Mouse (Mus musculus) kidney, postnatal 14 days (tissue): ENCODE data around the gene Adk.

Experiments
- DNase-seq: peaks from one replicate; pipeline ENCODE4 v3.0.0; 2022; ENCODE audit warnings: mixed read lengths

Gene Adk

DNA sequence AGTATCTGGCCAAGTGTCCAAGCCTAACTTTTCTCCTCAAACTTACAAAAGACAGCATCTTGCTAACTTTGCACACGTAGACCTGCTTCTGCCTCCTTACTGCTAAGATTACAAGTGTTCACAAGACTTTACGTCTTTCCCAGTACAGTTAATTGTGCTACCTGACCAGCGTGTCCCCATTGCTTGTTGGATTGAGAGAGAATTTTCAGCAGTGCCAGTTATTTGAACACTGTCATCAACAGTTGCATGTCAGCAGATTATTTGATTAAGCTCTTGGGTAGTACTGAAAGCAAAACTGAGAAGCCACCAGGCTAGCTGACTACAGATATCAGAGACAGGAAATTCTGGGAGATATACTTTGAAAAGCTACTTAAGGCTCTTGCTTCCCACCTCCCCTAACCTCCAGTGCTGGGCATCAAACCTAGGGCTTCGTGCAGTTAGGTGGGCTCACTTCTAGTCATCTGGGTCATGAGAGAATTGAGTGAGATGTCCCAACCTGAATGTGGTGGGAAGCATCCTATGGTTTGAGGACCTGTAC is 50.4 kb downstream of the Adk start:
- DNase-seq = no peak

DNA sequence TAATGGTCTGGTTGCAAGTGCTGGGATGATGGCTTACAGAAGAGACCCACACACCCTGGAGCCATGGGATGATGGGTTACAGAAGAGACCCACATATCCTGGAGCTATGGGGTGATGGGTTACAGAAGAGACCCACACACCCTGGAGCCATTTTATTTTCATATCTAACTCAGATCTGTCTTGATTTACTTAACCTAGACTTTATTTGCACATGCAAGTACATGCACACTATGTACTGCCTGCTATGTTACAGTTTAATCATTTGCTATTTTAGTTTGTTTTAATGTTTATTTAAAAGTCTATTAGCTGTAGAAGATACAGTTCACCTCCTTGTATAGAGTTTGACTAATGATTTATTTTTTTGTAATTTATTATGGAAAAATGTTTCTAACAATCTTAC is 52.7 kb downstream of the Adk start:
- DNase-seq = no peak

DNA sequence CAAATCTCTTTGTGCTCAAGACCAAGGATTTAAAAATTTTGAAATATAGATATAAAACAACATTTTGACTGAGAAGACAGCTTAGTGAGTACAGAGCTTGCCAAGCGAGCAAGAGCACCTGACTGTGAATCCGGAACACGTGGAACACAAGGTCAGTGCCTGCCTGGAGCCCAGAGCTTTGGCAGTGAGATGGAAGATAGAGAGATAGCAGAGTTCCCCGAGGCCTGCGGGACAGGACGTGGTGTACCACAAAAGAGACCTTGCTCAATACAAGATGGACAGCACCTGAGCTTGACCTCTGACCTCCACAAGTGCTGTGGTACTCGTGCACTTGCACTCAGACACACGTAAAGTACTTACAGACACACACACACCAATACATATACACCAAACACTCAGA is 54.2 kb downstream of the Adk start:
- peak; percentile 35 for DNase-seq

DNA sequence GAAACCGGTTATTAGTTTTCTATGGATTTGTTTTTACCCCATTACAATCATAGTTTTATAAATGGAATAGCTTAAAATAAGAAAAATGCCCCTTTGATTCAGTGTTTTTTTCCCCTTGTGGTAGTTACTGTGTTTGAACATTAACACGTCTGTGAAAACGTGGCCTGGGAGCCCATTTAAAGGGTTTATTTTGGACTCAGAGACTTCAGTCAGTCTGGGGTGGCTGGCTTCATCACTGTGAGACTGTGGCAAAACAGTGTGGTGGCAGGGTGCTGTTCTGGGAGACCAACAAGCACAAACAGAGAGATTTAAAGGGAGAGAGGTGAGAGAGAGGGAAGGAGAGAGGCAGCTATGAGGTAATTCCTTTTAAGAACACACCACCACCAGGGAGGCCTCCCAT is 55.2 kb downstream of the Adk start:
- DNase-seq = peak; percentile 19

DNA sequence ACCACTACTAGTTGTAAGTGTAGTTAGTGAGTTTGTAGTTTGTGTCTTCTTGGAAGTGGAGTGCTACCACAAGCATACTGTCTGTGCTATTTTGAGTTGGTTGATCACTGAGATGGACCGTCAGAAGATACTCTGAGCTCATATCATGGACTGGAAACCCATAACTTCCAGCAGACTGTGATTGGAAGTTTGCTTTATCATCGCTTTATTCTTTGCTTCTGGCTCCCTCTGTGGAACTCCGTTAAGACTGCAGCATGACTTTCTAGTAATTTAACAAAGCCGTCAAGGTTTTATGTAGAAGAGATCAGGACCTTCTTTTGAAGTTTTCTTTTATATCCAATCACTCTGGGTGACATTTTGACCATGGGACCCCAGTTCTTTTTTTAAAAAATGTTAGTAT is 58.1 kb downstream of the Adk start:
- no peak for DNase-seq

DNA sequence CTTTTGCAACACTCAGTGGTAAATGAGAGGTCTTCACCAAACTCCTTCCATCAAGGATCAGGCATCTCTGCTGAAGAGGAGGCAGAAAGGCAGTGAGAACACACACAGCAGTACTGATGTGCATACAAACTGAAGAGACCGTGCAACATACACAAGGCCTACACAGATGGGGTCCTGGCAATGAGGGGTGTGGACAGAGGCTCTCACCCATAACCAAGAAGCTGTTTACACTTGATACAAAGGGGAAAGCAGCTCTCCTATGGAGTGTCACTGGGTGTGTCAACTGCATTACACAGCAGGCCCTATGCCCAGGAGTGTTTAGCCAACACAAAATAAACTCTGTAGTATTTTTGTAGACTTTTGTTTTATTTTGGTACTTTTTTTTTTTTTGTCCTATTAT is 59.1 kb downstream of the Adk start:
- no peak for DNase-seq

DNA sequence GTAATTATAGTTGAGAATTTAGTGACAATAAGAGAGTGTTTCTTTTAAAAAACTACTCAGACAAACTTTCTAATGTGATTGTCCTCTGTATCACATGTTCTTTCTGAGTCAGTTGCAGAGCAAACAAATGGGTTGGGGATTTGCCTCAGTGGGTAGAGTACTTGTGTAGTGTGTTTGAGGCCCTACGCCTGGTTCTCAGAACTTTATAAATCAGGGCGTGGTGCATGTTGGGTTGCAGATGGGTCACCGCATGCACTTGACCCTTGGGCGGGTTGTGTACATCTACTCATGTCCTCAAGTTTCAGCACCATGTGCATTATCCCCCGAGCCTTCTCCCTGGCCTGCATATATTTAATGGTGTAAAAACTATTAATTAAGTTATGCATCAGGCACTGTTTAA is 59.8 kb downstream of the Adk start:
- DNase-seq = no peak

DNA sequence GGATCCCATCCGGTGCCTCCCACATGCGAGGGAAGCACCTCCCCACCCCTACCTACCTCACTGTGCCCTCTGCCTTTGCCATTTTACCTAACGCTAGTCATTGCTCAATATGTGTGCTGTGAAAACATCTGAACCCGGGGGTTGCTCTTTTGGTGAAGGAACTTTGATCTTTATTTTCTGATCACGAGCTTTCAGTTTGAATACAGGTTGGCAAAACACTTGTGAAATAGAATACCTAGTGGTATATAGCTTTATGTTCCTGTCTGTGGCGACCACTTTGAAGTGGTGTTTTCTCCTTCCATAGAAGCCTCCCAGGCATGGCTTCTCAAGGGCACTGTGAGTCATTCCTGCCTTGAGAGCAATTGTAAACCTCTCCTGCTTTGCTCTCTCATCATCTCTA is 60.4 kb downstream of the Adk start:
- DNase-seq = no peak

DNA sequence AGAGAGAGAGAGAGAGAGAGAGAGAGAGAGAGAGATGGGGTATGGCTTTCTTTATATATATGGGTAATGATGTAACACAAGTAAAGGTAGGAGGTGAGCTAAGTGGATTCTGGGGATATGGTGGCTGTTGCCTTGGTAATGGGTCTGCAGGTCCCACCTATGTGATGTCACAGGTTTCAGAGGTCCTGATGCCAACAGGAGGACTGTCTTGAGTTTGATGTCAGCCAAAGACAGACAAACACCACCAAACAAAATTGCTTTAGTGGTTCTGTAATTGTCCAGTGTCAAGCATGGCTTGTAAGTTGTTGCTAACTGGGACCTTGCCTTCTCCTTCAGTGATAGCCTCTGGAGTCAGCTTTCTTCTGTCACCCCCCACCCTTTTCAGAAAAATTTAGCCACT is 62.0 kb downstream of the Adk start:
- no peak for DNase-seq

DNA sequence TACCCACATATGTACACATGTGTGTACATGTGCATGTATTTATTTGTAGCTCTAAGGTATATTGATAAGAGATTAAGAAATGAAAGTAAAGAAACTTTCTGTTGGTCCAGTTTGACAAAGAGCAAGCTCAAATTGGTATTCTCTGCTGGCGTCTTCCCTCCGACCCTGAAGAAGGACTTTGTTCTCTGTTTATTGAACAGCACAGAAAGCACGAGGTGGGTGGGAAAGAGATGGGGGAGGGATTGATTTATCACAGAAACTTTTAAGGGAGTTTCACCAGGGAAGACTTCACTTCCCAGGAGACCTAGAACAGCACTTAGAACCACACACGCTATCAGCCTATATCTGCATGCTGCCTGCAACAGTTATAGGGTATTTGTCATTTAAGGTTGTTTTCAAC is 62.9 kb downstream of the Adk start:
- DNase-seq = no peak

DNA sequence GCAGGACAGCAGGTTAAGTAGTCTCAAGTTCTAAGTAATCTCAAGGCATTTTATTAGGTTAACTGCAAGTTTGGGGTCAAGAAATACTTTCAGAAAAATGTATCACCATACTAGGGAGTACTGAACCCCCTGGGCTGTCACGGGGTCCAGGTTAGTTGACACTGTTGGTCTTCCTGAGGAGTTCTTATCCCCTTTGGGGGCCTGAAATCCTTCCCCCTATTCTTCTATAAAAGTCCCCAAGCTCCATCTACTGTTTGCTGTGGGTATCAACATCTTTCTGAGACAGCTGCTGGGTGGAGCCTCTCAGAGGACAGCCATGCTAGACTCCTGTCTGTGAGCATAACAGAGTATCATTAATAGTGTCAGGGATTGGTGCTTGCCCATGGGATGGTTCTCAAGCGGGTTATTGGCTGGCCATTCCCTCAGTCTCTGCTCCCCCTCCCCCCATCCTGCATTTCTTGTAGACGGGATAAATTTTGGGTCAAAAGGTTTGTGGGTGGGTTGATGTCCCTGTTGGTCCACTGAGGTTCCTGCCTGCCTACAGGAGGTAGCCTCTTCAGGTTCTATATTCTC is 63.6 kb downstream of the Adk start:
- peak; percentile 42 for DNase-seq

DNA sequence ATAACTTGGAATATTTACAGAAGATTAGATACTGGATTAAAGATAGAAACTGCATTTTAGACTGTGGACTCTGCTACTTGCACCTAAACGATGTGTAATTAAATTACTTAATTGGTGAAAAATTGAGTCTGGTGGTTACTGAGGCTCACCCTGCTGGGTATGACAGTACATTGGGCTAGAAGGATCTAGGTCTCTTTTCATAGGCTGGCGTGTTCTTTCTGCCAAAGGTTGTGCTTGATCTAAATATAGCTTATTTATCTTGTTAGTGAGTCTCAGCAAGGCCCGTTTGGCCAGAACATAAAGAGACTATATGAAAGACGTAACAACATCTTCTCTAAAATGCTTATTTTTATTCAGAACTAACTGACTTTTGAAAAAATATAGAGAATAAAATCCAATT is 65.7 kb downstream of the Adk start:
- DNase-seq = no peak

DNA sequence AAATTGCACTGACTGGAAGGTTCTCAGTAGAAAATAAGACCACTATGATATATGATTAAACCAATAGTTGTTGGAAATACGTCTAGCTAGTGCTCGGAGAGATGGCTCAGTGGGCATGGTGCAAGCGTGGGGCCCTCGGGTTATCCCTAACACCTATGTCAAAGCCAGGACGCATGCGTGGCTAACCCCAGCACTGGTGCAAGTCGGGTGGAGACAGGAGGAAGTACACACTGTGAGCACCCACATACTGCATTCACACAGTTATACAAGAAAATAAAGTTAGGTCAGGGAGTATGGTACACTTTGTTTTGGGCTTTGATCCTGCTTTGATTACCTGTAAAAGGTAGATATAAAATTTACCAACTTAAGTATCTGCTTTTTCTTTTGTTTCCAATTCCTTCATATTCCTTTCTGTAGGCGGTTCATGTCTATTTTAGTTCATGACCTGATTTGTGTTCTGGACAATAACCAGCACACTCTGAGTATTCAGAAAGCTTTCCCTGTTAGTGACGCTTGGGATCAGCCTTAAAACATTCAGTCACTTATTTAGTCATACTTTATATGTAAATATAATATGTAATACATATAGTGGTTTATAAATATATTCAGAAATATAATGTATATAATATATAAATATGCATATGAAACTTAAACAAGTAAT is 67.4 kb downstream of the Adk start:
- DNase-seq = no peak

DNA sequence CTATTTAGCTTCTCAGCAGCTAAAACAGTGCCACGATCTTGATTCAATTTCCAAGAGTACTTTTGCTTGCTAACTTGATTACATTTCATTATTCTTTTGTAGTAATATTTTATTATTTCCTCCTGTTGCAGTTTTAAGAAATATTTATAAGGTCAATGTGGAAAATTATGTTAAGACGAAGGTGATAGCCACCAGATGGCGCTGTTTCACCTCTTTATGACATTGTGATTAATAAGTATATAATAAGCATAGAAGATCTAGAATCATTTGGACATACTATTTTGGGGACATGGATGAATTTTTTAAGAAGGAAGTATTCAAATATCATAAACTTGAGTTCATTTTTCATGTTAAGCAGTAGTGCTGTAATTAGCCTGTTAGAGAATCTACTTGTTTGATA is 68.1 kb downstream of the Adk start:
- peak; percentile 56 for DNase-seq

DNA sequence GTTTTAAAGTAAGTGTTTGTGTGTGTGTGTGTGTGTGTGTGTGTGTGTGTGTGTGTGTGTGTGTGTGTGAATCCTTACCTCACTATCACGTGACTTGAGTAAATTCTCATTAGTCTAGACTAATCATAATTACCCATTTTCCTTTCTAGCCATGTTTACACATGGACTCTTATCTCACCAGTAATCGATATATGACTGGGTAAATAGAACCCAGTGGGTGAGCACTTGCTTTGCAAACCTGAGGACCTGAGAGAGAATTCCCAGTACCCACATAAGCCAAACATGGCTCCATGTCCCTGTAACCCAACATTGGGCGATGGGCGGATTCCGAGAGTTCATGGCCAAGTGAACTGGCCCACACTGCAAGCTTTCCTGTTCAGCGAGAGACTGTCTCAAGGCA is 74.8 kb downstream of the Adk start:
- no peak for DNase-seq

DNA sequence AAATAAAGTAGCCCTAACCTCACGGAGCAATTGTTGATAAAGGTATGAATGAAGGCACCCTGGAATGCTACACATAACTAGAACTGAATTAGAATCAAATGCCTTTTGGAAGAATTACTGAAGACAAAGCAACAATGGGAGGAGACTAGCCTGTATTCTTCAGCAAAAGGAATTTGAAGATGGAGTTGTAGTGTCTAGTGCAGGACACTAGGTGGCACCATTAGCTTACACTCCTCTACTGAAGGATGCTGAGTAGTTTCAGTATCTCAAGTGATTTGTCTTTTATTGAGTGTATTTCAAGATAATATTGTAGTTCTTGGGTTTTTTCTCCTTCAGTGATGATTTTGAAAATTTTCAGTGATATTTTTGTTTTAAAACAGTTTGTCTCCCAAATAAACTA is 84.5 kb downstream of the Adk start:
- peak; percentile 77 for DNase-seq

DNA sequence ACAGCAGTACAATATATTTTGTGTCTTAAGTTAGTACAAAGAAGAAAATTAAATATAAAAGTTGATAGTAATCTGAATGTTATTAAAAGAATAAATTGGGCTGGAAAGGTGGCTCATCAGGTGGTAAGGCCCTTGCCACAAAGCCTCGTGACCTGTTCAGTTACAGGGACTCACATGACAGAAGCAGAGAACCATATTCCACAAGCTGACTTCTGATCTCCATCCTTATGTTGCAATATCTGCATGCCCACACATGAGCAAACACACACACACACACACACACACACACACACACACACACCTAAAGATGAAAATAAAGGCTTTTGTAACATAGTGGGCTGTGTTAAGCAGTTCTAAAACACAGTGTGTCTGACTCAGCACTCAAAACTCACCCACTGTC is 90.2 kb downstream of the Adk start:
- no peak for DNase-seq

DNA sequence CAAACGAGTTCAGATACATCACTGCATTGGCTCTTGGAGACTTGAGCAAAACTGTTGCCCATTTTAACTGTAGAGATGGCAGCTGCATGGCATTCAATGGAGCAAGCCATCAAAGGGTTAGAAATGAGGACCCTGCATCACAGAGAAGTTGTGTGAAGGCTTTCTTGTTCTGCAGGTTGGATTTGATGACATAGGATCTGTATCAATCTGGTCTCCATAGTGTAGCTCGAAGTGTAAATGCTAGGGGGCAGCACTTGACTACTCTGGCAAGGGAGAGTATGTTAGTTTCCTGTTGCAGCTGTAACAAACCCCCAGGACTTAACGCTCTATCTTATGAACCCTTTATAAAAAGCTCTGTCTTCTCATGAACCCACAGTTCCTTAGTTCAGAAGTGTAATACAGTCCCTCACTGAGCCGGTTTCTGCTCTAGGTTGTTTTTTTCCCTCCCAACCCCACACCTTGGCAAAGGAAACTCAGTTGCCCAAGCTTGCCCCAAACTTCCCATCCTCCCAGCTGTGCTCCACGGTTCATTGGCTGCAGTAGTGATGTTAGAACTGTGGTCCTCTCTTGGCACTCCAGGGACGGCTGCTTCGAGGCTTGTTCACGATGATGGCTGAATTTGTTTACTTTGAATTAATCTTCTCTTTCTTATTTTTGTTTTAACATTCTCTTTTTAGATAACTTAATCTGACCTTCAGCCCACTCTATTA is 91.2 kb downstream of the Adk start:
- DNase-seq = peak; percentile 43

DNA sequence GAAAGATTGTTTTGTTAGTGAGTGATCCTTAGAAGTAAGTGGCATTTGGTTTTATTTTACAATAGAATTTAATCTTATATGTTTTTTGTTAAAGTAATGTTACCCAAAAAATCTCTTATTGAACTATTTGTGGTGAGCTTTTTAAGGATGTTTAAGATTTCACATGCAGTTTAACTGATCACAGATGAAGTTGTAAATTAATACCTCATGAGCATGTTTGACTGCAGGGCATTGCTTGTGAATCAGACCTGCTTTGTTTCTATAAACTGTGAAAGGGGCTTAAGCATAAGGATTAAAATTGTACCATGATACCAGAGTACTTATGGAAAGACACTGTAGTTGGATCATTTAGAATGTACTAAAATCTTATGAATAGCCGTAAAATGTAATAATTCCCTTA is 94.8 kb downstream of the Adk start:
- DNase-seq = no peak

DNA sequence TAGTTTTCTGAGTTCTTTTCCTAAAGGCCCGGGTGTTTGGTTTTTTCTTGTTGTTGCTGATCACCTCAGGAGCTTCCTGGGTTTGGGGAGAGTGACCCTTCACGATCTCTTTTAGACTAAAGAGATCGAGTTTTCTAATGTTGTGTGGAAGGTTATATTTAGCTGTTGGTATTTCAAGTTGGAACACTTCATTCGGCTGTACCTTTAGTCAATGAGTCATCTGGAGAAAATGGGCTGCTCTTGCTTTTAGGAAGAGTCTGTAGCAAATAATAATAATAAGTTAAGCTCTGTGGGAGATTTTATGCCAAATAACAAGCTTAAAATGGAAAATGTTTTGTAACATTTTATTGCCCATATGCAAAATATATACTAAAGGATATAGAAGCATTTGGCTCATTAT is 97.9 kb downstream of the Adk start:
- DNase-seq = no peak

DNA sequence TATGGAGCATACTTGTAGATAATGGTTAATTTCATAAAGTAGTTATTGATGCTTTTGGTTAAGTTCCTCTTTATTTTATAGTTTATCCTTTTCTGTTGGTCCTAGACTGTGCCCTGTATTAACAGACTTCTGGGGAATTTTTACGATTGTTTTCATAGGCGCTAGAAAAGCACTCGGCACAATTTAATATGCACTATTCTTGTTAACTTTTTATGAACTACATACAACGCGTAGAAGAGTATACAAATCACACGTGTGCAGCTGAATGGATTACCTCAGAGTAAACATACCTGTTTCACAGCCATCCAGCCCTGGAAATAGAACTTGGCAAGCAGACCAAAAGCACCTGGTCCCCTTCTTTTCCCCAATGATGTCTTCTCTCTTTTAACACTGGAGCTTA is 99.7 kb downstream of the Adk start:
- DNase-seq = no peak

DNA sequence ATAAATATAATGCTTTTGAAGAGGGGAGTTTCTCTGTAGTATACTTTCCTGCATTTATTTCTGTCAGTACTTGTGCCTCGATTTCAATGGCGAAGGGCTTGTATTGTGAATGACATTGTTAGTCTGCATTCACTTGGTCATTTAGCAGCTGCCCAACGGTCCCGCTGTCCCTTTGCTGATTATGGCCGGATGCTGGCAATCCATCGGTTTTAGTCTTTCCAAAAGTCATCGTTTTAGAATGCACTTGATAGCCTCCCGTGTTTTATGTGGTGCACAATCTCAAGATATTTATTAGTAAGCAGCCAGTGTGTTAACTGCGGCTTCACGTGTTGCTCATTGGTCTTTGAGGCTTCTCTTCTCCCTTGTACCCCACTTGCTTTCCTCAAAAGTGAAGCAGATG is 113.3 kb downstream of the Adk start:
- no peak for DNase-seq

DNA sequence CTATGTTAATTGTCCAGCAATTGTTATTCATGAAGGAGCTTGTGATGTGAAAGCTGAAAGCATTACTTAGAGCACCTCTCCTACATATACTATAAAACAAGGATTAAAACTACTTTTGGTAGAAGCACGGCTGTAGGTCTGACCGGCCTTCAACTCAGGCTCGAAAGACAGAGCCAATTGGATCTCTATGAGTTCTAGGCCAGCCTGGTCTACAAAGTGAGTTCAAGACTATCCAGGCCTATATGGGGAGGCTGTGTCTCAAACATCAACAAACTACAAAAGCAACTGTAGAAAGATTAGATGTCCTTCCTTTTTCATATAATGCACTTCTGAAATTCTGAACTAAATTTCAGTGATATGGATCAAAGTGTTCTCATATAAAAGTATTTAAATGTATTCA is 113.7 kb downstream of the Adk start:
- no peak for DNase-seq

DNA sequence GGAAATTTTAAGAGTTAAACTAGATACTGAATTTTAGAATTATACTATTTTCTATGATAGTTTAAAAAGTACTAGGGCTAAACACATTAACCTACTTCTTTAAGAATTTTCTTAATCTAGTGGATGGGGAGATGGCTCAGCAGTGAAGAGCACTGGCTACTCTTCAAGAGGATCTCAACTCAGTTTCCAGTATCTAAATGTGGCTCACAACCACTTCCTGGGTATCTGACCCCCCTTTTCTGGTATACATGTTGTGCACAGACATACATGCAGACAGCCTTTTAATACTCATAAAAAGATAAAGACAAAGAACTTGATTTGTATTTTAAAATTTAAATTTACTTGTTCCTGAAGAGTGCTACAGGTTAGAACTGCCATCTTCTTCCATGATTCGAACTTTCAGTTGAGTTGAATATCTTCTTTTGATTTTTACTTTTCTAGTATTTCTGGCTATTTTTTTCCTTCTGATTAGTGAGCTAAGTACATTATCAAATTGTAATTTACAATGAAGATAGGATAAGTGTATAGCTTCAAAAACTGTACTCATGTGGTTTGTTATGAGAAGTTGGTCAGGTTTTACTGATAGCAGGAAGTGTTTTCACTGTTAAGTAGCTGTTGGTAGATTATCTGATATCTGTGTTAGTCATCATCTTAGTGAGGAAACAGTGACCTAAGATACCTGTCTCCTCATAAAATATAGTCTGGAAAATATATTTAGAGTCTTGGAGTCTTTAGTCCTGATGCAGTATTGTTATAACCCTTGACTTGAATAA is 121.8 kb downstream of the Adk start:
- no peak for DNase-seq
